Comparison of ENCODE assay signal across 9 mouse cellular contexts in genomic region chr11:21239763-21240509, GRCm38 (mm10). TPM values are rescaled to one million over a fixed set of nuclear protein-coding genes. Genes with fewer than 3 reads are reported as not detected.
A peak's percentile ranks its signal among the peaks of the same experiment; 100 is the strongest.
DNase-seq lines count a peak whose midpoint lies in the region; ATAC-seq and TF ChIP-seq lines count a peak whose summit lies in the region.
"Had no signal": no experiment of that assay in that cellular context is flagged by ENCODE, and none has a peak within 500 bp of the region (broad histone marks: within the 10 kb centered on the region; RNA-seq: fewer than 3 reads in every experiment).

No protein-coding gene starts in this region.

- TF ChIP-seq RAD21 in MEL (IDR thresholded peaks at IDR 0.05; ENCODE audit: low read depth, low read length): no peak

- H3K27ac ChIP-seq in heart, embryonic 13.5 days (replicated peaks): peak overlapping the region; percentile 98
- H3K27ac ChIP-seq in MEL (ENCODE audit: control insufficient read depth, low read depth, low read length): peak overlapping the region; percentile 75
- H3K27ac ChIP-seq in forebrain, postnatal 0 days (ENCODE audit: low read depth, low read length): peak overlapping the region; percentile 96; the same call in 1 of the 2 replicates

- no peak for DNase-seq in heart, postnatal 25 days (ENCODE audit: low spot score)
- DNase-seq in MEL (ENCODE audit: low read depth, low spot score): peak; percentile 67
- no peak for DNase-seq in forebrain, postnatal 0 days
- DNase-seq in thymus, postnatal 10 days (ENCODE audit: low spot score in 2 of 2): no peak
- no peak for DNase-seq in layer of hippocampus, adult 9-11 months
- DNase-seq in cerebellum, adult 9-10 months: no peak

- peak overlapping the region; percentile 99 for H3K9ac ChIP-seq in heart, embryonic 13.5 days
- H3K9ac ChIP-seq in MEL (ENCODE audit: control insufficient read depth, low read depth, low read length, poor library complexity, severe bottlenecking): peak overlapping the region; percentile 100
- peak overlapping the region; percentile 98 for H3K9ac ChIP-seq in forebrain, postnatal 0 days

- peaks cover 31% of the 10 kb centered on the region for H3K4me1 ChIP-seq in heart, embryonic 13.5 days
- peaks cover 10 to 25% of the 10 kb centered on the region in 2 experiments for H3K4me1 ChIP-seq in MEL (ENCODE audit: control insufficient read depth in 1 of 2, insufficient read depth in 2 of 2, low read length in 2 of 2)
- peaks cover 8% of the 10 kb centered on the region; the same call in 1 of the 2 replicates for H3K4me1 ChIP-seq in forebrain, postnatal 0 days (ENCODE audit: insufficient read depth)

- intact Hi-C loops in heart, postnatal 25 days (cut with DNase I): loop anchor here (10.0 kb wide), 1 partner anchor 695 kb away; the partner anchor contains the start of gene Sertad2

- TF ChIP-seq CTCF in MEL (IDR thresholded peaks at IDR 0.05 in 2 of 3, conservative IDR thresholded peaks at IDR 0.05 in 1 of 3; ENCODE audit: control insufficient read depth in 1 of 3, insufficient read depth in 1 of 3, low read depth in 2 of 3, low read length in 3 of 3, poor library complexity in 1 of 3, severe bottlenecking in 1 of 3): no peak
- TF ChIP-seq CTCF in forebrain, postnatal 0 days (IDR thresholded peaks at IDR 0.05; ENCODE audit: low read depth): no peak

- 0 out of 4 replicates have a peak, but pooled peaks of 1 of the 2 experiments have one; percentile 1 for TF ChIP-seq POLR2A in MEL (IDR thresholded peaks at IDR 0.05; ENCODE audit: control insufficient read depth in 1 of 2, insufficient read depth in 1 of 2, low read depth in 1 of 2, low read length in 2 of 2, poor library complexity in 1 of 2)

- TF ChIP-seq EP300 in MEL (IDR thresholded peaks at IDR 0.05; ENCODE audit: low read depth in 1 of 2, low read length in 2 of 2): peak in 1 of 2 experiments; percentile 26; a peak in 1 of 4 replicates

- H3K4me3 ChIP-seq in heart, embryonic 13.5 days: peak overlapping the region; percentile 95
- peak overlapping the region; percentile 95 to 99 for H3K4me3 ChIP-seq in MEL (ENCODE audit: control insufficient read depth in 1 of 2, insufficient read depth in 1 of 2, low read depth in 2 of 2, low read length in 2 of 2)
- H3K4me3 ChIP-seq in forebrain, postnatal 0 days (ENCODE audit: low read depth, low read length): peak overlapping the region; percentile 89

- peaks cover 45% of the 10 kb centered on the region for H3K79me2 ChIP-seq in MEL (ENCODE audit: control insufficient read depth, insufficient read depth, low read length, poor library complexity)

- no peaks in the 10 kb centered on the region for H3K36me3 ChIP-seq in heart, embryonic 13.5 days
- peaks cover 0 to 37% of the 10 kb centered on the region in 2 experiments; a peak in 3 of 4 replicates for H3K36me3 ChIP-seq in MEL (ENCODE audit: control insufficient read depth in 1 of 2, insufficient read depth in 2 of 2, low read length in 2 of 2)
- H3K36me3 ChIP-seq in forebrain, postnatal 0 days (ENCODE audit: insufficient read depth): no peaks in the 10 kb centered on the region

- H3K27me3 ChIP-seq in heart, embryonic 13.5 days (replicated peaks): no peaks in the 10 kb centered on the region
- H3K27me3 ChIP-seq in MEL (ENCODE audit: control insufficient read depth in 1 of 2, insufficient read depth in 2 of 2, low read length in 2 of 2): no peaks in the 10 kb centered on the region
- H3K27me3 ChIP-seq in forebrain, postnatal 0 days (ENCODE audit: insufficient read depth, low read length): no peaks in the 10 kb centered on the region
- H3K27me3 ChIP-seq: Patski had no signal

- peak overlapping the region; percentile 80 for H3K4me2 ChIP-seq in heart, embryonic 13.5 days
- peak overlapping the region; percentile 58 for H3K4me2 ChIP-seq in forebrain, postnatal 0 days (ENCODE audit: low read depth)

- ATAC-seq in heart, embryonic 13.5 days (ENCODE audit: extremely low read depth, insufficient number of reproducible peaks, low FRiP score, low TSS enrichment): no peak
- peak; percentile 1; the same call in 1 of the 2 replicates for ATAC-seq in forebrain, postnatal 0 days
- ATAC-seq in megakaryocyte-erythroid progenitor cell, adult 5-6 weeks (replicated peaks; ENCODE audit: low FRiP score, low TSS enrichment, poor library complexity, severe bottlenecking): peak; percentile 49; the same call in 1 of the 2 replicates

- 23% methylated on average over 7 of the region's 7 CpGs for WGBS in heart, embryonic 13.5 days
- WGBS in forebrain, postnatal 0 days: 15% methylated on average over 7 of the region's 7 CpGs

- H3K9me3 ChIP-seq in heart, embryonic 13.5 days: no peaks in the 10 kb centered on the region
- no peaks in the 10 kb centered on the region for H3K9me3 ChIP-seq in MEL (replicated peaks; ENCODE audit: insufficient read depth, low read length)
- H3K9me3 ChIP-seq in forebrain, postnatal 0 days (ENCODE audit: low read length): no peaks in the 10 kb centered on the region

TF ChIP-seq in MEL, 35 proteins besides CTCF, POLR2A, EP300 and RAD21:
- no peak; the same call in 1 of the 2 replicates for TF ChIP-seq SIN3A (IDR thresholded peaks at IDR 0.05; ENCODE audit: low read length)
- 0 out of 2 replicates have a peak, but pooled peaks have one; percentile 39 for TF ChIP-seq CHD1 (IDR thresholded peaks at IDR 0.05; ENCODE audit: low read depth, low read length)
- no peak for TF ChIP-seq ELF1 (IDR thresholded peaks at IDR 0.05; ENCODE audit: low read depth, low read length)
- TF ChIP-seq ZNF384 (IDR thresholded peaks at IDR 0.05; ENCODE audit: low read depth, low read length): peak; percentile 78
- no peak for TF ChIP-seq ZC3H11A (IDR thresholded peaks at IDR 0.05; ENCODE audit: low read depth, low read length)
- TF ChIP-seq NRF1 (IDR thresholded peaks at IDR 0.05; ENCODE audit: insufficient read depth, low read depth, low read length, poor library complexity, severe bottlenecking): no peak
- TF ChIP-seq MYB (IDR thresholded peaks at IDR 0.05; ENCODE audit: low read depth, low read length): no peak
- TF ChIP-seq MAX (IDR thresholded peaks at IDR 0.05; ENCODE audit: low read length): no peak
- peak; percentile 68 for TF ChIP-seq TBP (IDR thresholded peaks at IDR 0.05; ENCODE audit: low read depth, low read length)
- no peak for TF ChIP-seq USF1 (IDR thresholded peaks at IDR 0.05; ENCODE audit: low read depth, low read length)
- no peak for TF ChIP-seq ETS1 (IDR thresholded peaks at IDR 0.05; ENCODE audit: low read depth, low read length)
- no peak for TF ChIP-seq ZKSCAN1 (IDR thresholded peaks at IDR 0.05; ENCODE audit: low read depth, low read length)
- TF ChIP-seq CHD2 (IDR thresholded peaks at IDR 0.05; ENCODE audit: low read length): no peak
- TF ChIP-seq GABPA (IDR thresholded peaks at IDR 0.05; ENCODE audit: low read depth, low read length): no peak
- TF ChIP-seq E2F4 (IDR thresholded peaks at IDR 0.05; ENCODE audit: borderline replicate concordance, low read depth, low read length): no peak
- no peak for TF ChIP-seq ZMIZ1 (IDR thresholded peaks at IDR 0.05; ENCODE audit: low read depth, low read length)
TF ChIP-seq in MEL: peak in this region for 3.

RNA-seq across cellular contexts. Expression of gene Vps54, which starts 0.9 kb away (rescaled TPM):
- 7.0 and 7.7 TPM in 2 replicates for polyA plus RNA-seq in heart, embryonic 13.5 days (2015; fragmentation: Nextera tagmentation; extraction: Ambion mirVana)
- total RNA-seq in heart, postnatal 25 days (2021): 10 to 100 TPM; 18.0 to 18.2 TPM
- 14.2 and 16.1 TPM in 2 replicates for total RNA-seq in MEL (2012; rRNA removed)
- 10 to 100 TPM in 1 of 2 experiments, not detected in 1; 13.2 TPM for polyA plus RNA-seq in MEL (2012; ENCODE audit: insufficient read depth in 1 of 2, insufficient read length in 2 of 2, low read depth in 1 of 2, low replicate concordance in 2 of 2, missing spikeins in 1 of 2)
- 36.4 and 40.2 TPM in 2 replicates for total RNA-seq in forebrain, postnatal 0 days (2014; rRNA removed)
- 4.4 and 5.6 TPM in 2 replicates for polyA plus RNA-seq in forebrain, postnatal 0 days (2015; fragmentation: Nextera tagmentation; extraction: Ambion mirVana)
- total RNA-seq in megakaryocyte-erythroid progenitor cell, adult 5-6 weeks (2014; fragmentation: Nextera tagmentation): 21.8 and 42.9 TPM in 2 replicates
- total RNA-seq in megakaryocyte-erythroid progenitor cell, adult 5-6 weeks (2017): 52.1 and 58.8 TPM in 2 replicates
